In the genomic region with DNA sequence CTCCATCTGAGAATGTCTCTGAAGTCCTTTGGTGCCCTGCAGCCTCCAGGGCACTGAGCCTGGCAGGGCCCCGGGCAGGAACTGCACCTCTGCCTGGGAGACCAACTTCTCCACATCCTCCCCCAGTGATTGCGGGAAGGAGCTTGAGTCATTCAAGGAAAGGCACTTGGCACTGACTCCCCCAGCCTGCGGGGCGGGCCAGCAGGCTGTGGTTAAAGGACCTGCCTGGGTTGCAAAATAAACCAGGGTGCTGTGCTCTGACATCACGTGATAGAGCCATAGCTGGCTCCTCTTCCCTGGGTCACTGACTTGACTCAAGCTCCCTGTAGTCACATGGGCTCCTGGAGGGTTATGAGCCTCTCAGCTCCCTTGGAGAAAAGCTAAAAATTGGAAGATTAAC, we compare ENCODE assay signal across 10 mouse cellular contexts.
DNase-seq lines count a peak whose midpoint lies in the region; ATAC-seq and TF ChIP-seq lines count a peak whose summit lies in the region.
"Had no signal": no experiment of that assay in that cellular context is flagged by ENCODE, and none has a peak within 500 bp of the region (broad histone marks: within the 10 kb centered on the region; RNA-seq: fewer than 3 reads in every experiment).

No protein-coding gene starts in this region.

- 0 out of 2 replicates have a peak overlapping the region, but pooled peaks have one; percentile 15 for H3K27ac ChIP-seq in brown adipose tissue, adult 24 weeks (replicated peaks; ENCODE audit: low read depth, low read length)
- no peak overlapping the region for H3K27ac ChIP-seq in hindbrain, embryonic 16.5 days (ENCODE audit: low read depth, low read length)

- TF ChIP-seq CTCF in lung, adult 2 months (IDR thresholded peaks at IDR 0.05; ENCODE audit: insufficient read depth, low read length): no peak

- DNase-seq in lung, adult 18-20 months: peak; percentile 45 to 52
- DNase-seq in lung, adult 2 months: no peak
- DNase-seq in kidney, postnatal 25 days: peak; percentile 54 to 84
- DNase-seq in skeletal muscle tissue, adult 2 months (ENCODE audit: low read depth, low spot score): peak; percentile 56
- no peak for DNase-seq in spleen, postnatal 36 days (ENCODE audit: low spot score in 2 of 2)
- DNase-seq: lung, embryonic 14.5 days; right cerebral cortex, postnatal 14 days had no signal

- no peak overlapping the region for H3K4me3 ChIP-seq in lung, adult 2 months (replicated peaks; ENCODE audit: extremely low read depth, low read depth, low read length)
- H3K4me3 ChIP-seq in brown adipose tissue, adult 24 weeks (ENCODE audit: insufficient read depth, low read depth, low read length): no peak overlapping the region
- no peak overlapping the region for H3K4me3 ChIP-seq in hindbrain, embryonic 16.5 days (ENCODE audit: low read length)

- peaks cover 2% of the 10 kb centered on the region; the same call in 1 of the 2 replicates for H3K27me3 ChIP-seq in hindbrain, embryonic 16.5 days (replicated peaks; ENCODE audit: control insufficient read depth, insufficient read depth, low read length)

- 29% methylated on average over 5 of the region's 5 CpGs for WGBS in lung, adult 2 months
- 78% methylated on average over 5 of the region's 5 CpGs for whole genome bisulfite sequencing in hindbrain, embryonic 16.5 days

- no peaks in the 10 kb centered on the region for H3K36me3 ChIP-seq in hindbrain, embryonic 16.5 days (ENCODE audit: control insufficient read depth, insufficient read depth, low read length)

- no peaks in the 10 kb centered on the region for H3K4me1 ChIP-seq in lung, adult 2 months (ENCODE audit: control insufficient read depth, insufficient read depth, low read length)
- peaks cover 3% of the 10 kb centered on the region; the same call in 1 of the 2 replicates for H3K4me1 ChIP-seq in brown adipose tissue, adult 24 weeks (ENCODE audit: control insufficient read depth, insufficient read depth, insufficient read length, low read length)
- H3K4me1 ChIP-seq in hindbrain, embryonic 16.5 days (ENCODE audit: control insufficient read depth, insufficient read depth, low read depth, low read length): no peaks in the 10 kb centered on the region

- no peak overlapping the region for H3K4me2 ChIP-seq in hindbrain, embryonic 16.5 days (ENCODE audit: low read length)
- H3K4me2 ChIP-seq: lung, embryonic 14.5 days had no signal

- H3K9ac ChIP-seq in hindbrain, embryonic 16.5 days (ENCODE audit: low read depth, low read length): no peak overlapping the region
- H3K9ac ChIP-seq: lung, embryonic 14.5 days had no signal

- ATAC-seq in CD4-positive, CD25-positive, alpha-beta regulatory T cell, adult 4 months: no peak
- no peak for ATAC-seq in hindbrain, embryonic 16.5 days

- TF ChIP-seq POLR2A in lung, adult 2 months (IDR thresholded peaks at IDR 0.05; ENCODE audit: borderline replicate concordance, extremely low read depth, low read depth, low read length): no peak

- no peaks in the 10 kb centered on the region for H3K9me3 ChIP-seq in hindbrain, embryonic 16.5 days (ENCODE audit: control insufficient read depth, low read length)

Comparison
In these comparisons a context has a peak if more than half of its experiments do, and no peak if none do; other contexts are left out.
1. DNase-seq: peak in lung, adult 18-20 months (2 of 2), kidney, postnatal 25 days (2 of 2) and skeletal muscle tissue, adult 2 months (single experiment); none in lung, adult 2 months (single experiment) and spleen, postnatal 36 days (0 of 2).